Mouse (Mus musculus) E14TG2a.4 (cell line): ENCODE results near the gene Samd8.

Experiments
- H3K27me3 ChIP-seq: 2 replicates; pipeline ENCODE4 v1.6.1; 2014; ENCODE audit warnings: low read length, control low read depth; ENCODE audit not compliant: insufficient read depth
- H3K36me3 ChIP-seq: 2 replicates; pipeline ENCODE4 v1.6.1; 2014; ENCODE audit warnings: low read length, control low read depth; ENCODE audit not compliant: insufficient read depth
- H3K4me1 ChIP-seq: replicated peaks from 2 replicates; pipeline ENCODE4 v1.6.1; 2014; ENCODE audit warnings: low read depth, low read length, control low read depth
- H3K4me3 ChIP-seq: replicated peaks from 2 replicates; pipeline ENCODE4 v1.5.1; 2014; ENCODE audit warnings: mild to moderate bottlenecking, low read length
- H3K9me3 ChIP-seq: 2 replicates; pipeline ENCODE4 v1.6.1; 2014; ENCODE audit warnings: low read length, control low read depth
- CTCF ChIP-seq: conservative IDR thresholded peaks from 2 replicates; pipeline ENCODE4 v1.5.1; 2014; ENCODE audit warnings: low read length
- NANOG ChIP-seq: IDR thresholded peaks from 2 replicates; pipeline ENCODE4 v1.6.1; 2014; ENCODE audit warnings: borderline replicate concordance, low read length, mixed read lengths
- POU5F1 ChIP-seq: IDR thresholded peaks from 2 replicates; pipeline ENCODE4 v1.6.1; 2014; ENCODE audit warnings: low read length, borderline replicate concordance

Samd8 gene

DNA sequence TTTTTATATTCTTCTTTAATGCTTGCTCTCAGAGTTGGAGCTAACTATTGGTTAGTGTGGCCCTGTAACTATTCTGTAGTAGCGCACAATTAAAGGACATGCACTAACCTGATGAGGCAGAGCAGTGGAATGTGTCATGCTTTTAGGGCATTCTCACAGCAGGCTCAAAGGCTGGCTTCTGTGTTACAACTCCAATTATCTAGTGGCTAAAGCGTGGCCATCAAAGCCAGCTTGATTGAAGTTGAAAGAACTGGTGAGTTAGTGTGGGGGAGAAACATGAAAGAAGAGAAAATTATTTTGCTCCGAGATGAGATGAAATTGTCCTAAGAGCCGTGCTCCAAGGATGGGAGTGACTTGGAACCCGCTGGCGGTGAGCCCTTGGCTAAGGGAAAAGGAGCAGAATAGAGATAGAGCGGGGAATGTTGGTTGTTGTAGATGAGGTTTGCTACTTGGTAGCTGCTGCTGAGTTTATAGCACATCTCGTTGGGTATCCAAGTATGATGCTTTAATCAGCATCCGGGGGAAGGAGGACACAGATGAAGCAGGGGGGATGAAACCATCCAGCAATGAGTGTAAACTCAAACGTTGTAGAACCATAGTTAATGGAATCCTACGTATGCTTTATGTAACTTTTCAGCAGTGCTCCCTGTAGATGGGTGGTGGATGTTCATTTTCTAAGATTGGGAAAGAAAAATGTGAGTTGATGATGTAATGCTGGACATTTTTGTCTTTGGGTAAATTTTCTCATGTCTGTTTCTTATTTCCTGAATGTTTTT is 22.4 kb downstream of the Samd8 start:
- no peak overlapping the region for H3K4me3 ChIP-seq
- no peaks in the 10 kb centered on the region for H3K9me3 ChIP-seq
- peaks cover 14% of the 10 kb centered on the region; the same call in 1 of the 2 replicates for H3K4me1 ChIP-seq
- H3K27me3 ChIP-seq = no peaks in the 10 kb centered on the region
- TF ChIP-seq POU5F1 (no peak), NANOG (no peak), CTCF (no peak)
- H3K36me3 ChIP-seq = peaks cover 20% of the 10 kb centered on the region

DNA sequence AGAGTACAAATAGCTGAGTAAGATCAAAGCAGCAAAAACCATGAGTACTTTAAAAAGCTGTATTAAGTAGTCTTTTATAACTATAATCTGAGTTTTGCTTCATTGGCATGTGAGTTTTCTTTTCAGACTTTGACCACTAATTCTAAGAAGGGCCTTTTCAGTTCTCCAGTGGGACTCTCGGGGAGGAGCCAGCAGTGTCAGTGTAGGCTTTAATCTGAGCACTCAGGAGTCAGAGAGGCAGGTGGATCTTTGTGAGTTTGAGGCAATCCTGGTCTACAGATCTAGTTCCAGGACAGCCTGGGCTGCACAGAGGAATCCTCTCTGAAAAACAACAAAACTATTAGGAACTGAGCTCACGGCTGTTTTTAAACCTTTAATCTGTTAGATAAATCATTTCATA is 23.6 kb downstream of the Samd8 start:
- Histone ChIP-seq H3K4me1 (peaks cover 10% of the 10 kb centered on the region; the same call in 1 of the 2 replicates), H3K4me3 (no peak overlapping the region), H3K36me3 (peaks cover 24% of the 10 kb centered on the region), H3K27me3 (no peaks in the 10 kb centered on the region), H3K9me3 (peaks cover 4% of the 10 kb centered on the region)
- TF ChIP-seq POU5F1 (no peak), CTCF (no peak), NANOG (no peak)

DNA sequence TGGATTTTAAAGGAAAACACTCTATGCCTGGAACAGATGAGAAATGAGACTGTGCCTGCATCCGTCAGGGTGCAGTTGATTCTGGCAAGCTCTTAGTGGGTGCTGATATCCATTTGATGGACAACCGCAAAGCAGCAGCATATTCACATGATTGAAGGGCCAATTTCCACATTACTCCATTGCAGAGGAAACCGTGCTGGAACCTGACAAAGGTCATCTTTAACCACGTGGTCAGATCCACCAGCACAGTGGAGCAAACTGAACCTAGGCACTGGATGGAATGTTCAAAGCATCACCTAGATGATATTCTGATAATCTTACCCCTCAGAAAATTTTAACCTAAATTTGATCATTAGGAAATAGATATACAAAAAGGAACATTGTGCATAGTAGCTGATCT is 25.9 kb downstream of the Samd8 start:
- Histone ChIP-seq H3K4me3 (no peak overlapping the region), H3K4me1 (peaks cover 5% of the 10 kb centered on the region; the same call in 1 of the 2 replicates), H3K27me3 (no peaks in the 10 kb centered on the region), H3K36me3 (peaks cover 38% of the 10 kb centered on the region), H3K9me3 (peaks cover 9% of the 10 kb centered on the region)
- no peak for TF ChIP-seq CTCF
- TF ChIP-seq NANOG = no peak
- TF ChIP-seq POU5F1 = no peak

DNA sequence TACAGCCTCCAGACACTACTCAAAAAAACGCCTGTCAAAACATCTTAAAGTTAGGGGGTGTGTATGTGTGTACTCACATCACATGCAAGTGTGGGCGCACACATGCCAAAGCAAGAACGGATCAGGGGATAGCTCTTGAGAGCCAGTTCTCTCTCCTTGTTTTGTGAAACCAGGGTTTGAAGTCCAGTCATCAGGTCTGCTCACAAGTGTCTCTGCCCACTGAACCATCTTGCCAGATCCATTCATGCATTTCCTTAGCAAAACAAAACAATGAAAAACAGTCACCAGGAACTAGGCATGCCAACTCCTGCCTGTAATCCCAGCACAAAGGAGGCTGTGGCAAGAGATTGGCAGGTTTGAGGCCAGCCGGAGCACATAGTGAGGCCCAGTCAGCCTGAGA is 36.2 kb downstream of the Samd8 start:
- no peaks in the 10 kb centered on the region for H3K27me3 ChIP-seq
- peaks cover 24% of the 10 kb centered on the region for H3K36me3 ChIP-seq
- H3K4me1 ChIP-seq = peaks cover 6% of the 10 kb centered on the region; the same call in 1 of the 2 replicates
- no peak for TF ChIP-seq NANOG
- TF ChIP-seq CTCF = no peak
- TF ChIP-seq POU5F1 = no peak
- H3K9me3 ChIP-seq = no peaks in the 10 kb centered on the region
- no peak overlapping the region for H3K4me3 ChIP-seq

DNA sequence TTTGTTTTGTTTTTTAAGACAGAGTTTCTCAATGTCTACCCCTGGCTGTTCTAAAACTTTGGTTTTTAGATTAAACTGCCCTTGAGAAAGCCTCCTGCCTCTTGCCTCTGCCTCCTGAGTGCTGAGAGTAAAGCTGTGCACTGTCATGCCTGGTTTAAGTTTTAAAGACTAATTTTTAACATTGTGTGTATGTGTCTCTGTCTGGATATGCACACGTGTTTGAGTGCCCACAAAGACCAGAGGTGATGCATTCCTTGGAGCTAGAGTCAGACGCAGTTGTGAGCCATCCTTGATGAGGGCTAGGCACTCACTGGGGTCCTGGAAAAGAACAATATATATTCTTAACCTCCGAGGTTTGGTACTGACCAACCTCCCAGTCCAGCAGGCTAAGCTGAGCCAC is 37.0 kb downstream of the Samd8 start:
- no peaks in the 10 kb centered on the region for H3K27me3 ChIP-seq
- peaks cover 33% of the 10 kb centered on the region for H3K36me3 ChIP-seq
- H3K4me1 ChIP-seq = peaks cover 6% of the 10 kb centered on the region; the same call in 1 of the 2 replicates
- H3K4me3 ChIP-seq = no peak overlapping the region
- TF ChIP-seq POU5F1 (no peak), NANOG (no peak), CTCF (no peak)
- H3K9me3 ChIP-seq = no peaks in the 10 kb centered on the region

DNA sequence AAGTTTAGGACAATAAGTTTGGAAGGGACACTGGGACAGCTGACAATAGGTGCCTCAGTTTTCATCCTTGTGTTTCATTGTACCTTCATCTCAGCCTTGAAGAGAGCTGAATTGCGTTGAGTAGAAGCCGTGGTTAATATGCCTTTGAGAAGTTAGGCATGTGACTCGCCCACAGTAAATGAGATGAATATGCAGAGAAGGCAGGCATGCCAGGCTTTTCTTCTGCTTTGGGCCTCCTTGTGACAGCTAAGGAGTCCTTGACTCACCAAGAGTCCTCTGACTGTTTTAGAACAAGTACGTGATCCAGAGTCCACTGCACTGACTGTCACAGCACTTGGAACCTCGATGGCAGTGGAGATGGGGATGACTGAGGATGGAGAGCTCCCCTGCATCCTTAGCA is 37.8 kb downstream of the Samd8 start:
- TF ChIP-seq NANOG (no peak), POU5F1 (no peak), CTCF (no peak)
- peaks cover 6% of the 10 kb centered on the region; the same call in 1 of the 2 replicates for H3K4me1 ChIP-seq
- H3K27me3 ChIP-seq = no peaks in the 10 kb centered on the region
- peaks cover 40% of the 10 kb centered on the region for H3K36me3 ChIP-seq
- no peak overlapping the region for H3K4me3 ChIP-seq
- H3K9me3 ChIP-seq = no peaks in the 10 kb centered on the region

DNA sequence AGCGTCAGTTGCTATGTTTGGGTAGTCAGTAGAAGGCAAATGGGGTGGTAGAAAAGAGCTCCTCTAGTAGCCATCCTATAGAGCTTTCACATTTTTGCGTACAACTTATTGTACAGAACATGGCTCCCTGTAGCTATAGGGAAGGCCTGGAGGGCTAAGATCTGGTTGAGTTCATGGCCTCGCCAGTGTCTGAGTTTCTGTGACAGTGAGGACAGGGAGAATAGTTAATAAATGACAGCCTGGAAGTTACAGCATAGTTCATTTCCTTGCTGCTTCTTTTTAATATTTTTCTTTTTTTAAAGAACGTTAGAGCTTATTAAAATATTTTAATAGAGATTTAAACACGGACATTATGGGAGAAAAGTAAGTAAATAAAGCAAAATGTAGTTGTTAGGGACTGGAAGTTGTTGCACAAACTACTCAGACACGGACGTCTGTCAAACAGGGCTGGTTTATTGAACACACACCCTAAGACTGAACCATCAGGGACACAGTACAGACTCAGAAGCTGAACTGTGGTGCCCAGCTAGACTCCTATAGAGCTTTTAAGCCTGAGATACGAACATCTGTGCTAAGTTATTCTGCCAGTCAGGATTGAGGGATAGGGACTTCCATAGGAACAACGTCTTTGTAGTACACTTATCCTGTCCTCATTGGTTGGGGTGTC is 40.4 kb downstream of the Samd8 start:
- peaks cover 43% of the 10 kb centered on the region for H3K36me3 ChIP-seq
- no peak overlapping the region for H3K4me3 ChIP-seq
- H3K27me3 ChIP-seq = no peaks in the 10 kb centered on the region
- H3K4me1 ChIP-seq = no peaks in the 10 kb centered on the region
- H3K9me3 ChIP-seq = no peaks in the 10 kb centered on the region
- no peak for TF ChIP-seq CTCF
- TF ChIP-seq POU5F1 = no peak
- TF ChIP-seq NANOG = no peak

DNA sequence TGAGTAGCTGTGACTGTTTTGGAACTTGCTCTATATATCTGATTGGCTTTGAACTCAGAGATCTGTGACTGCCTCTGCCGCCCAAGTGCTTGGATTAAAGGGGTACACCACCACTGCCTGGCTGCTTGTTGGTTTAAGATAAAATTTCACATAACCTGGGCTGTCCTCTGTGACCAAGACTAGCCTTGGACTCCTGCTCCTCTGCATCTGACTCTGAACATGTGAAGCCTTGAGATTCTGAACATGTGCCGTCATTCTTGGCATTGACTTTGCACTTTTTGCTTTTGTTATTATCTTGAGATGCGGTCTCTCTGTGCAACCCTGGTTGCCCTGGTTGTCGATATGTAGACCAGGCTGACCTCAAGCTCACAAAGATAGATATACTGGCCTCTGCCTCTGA is 41.4 kb downstream of the Samd8 start:
- H3K9me3 ChIP-seq = no peaks in the 10 kb centered on the region
- no peaks in the 10 kb centered on the region for H3K4me1 ChIP-seq
- TF ChIP-seq CTCF = no peak
- no peak for TF ChIP-seq NANOG
- no peak for TF ChIP-seq POU5F1
- no peak overlapping the region for H3K4me3 ChIP-seq
- H3K36me3 ChIP-seq = peaks cover 39% of the 10 kb centered on the region
- H3K27me3 ChIP-seq = no peaks in the 10 kb centered on the region
